Mouse (Mus musculus): ENCODE measurements around the gene Nedd9.

DNA sequence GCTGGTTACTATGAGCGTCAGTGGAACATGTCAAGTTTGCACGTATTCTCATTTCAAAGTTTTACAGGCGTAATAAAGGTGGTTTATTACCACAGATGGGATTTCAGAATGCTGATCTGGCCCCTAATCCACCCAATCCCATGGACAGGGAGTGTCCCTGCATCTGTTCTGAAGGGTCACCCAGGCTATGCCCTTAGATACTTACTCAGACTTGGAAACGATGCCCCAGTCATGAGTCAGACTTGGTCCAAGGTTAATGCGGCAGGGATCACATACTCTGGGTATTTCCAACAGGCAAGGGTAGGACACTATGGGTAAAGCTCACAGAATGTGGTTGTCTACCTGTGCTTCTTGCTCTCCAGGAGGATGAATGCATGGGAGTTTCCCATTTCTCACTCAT, 82.2 kb downstream of the Nedd9 start:
- TF ChIP-seq CTCF (IDR thresholded peaks at IDR 0.05; ENCODE audit: insufficient read depth, low read length) (no peak), POLR2A (IDR thresholded peaks at IDR 0.05; ENCODE audit: borderline replicate concordance, extremely low read depth, low read depth, low read length) (no peak)

All from lung, adult 2 months (tissue).